Mouse (Mus musculus): ENCODE measurements around the gene Med8. TPM values are rescaled to one million over a fixed set of nuclear protein-coding genes. Genes with fewer than 3 reads are reported as not detected.

The Med8 gene
- polyA plus RNA-seq, 1 experiment = 76.1 TPM

DNA sequence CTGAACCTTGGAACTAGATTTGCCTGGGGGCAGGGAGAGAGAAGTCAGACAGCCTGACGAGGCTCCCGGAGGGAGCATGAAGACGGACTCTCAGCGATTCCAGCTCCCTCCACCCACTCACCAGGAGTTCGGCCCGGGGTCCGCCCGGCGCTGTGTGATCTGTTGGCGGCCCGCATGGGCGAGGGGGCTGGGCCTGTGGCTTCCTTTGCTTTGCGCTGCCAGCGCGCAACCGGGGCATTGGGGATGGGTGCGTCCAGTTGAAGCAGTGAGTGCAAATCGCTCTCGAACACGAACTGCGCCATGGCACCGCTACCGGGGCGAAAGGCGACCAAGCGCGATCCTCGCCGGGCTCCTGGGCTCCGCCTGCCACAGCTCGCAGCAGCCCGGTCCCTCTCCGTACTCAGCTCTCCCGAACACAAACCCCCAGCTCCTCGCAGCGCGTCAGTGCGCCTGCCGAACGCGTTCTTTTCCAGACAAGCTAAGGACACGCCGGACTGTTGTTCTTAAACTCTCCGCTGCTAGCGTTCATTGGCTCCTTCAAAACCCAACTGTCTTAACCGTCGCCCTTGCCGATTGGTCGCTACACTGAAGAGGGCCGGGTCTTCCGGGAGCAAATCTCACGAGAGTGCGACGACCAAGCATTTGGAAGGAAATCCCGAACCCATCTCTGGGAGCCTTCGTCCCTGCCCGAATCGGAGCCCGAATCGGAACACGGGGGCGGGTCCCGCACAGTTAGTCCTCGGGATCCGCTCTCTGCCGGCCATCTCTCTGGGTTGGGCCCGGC lies 27.9 kb downstream of the Med8 start, which contains the start of gene Cdc20:
TSS of gene Cdc20 (minus strand) at position 533 of the 784 bp plus-strand sequence.
- H3K4me1 ChIP-seq (ENCODE audit: control insufficient read depth, insufficient read depth, low read length) = peaks cover 3% of the 10 kb centered on the region
- TF ChIP-seq CTCF (IDR thresholded peaks at IDR 0.05; ENCODE audit: low read depth, low read length) (no peak), POLR2A (IDR thresholded peaks at IDR 0.05; ENCODE audit: insufficient read depth, low read length) (peak; percentile 91)

DNA sequence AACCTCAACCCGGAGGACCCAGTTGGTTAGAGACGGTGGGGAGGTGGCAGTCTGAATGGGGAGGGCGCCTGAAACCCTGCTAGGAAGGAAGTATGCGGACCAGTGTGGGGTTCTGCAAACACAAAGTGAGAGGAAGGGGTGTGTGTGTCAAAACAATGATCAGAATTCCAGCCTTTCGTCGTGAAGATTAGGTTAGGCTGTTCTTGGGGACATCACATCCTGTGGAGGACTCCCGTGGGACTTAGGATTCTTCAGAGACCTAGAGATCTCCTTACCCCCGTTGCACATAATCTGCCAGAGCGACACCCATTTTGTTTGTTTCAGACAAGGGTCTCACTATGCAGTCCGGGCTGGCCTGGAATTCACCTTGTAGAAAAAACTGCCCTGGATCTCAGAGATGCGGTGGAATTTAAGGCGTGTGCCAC lies 28.7 kb downstream of the Med8 start:
- TF ChIP-seq EP300 (IDR thresholded peaks at IDR 0.05; ENCODE audit: insufficient read depth, low read depth, low read length) (no peak), POLR2A (IDR thresholded peaks at IDR 0.05; ENCODE audit: insufficient read depth, low read length) (no peak), CTCF (IDR thresholded peaks at IDR 0.05; ENCODE audit: low read depth, low read length) (no peak)
- Histone ChIP-seq H3K4me1 (ENCODE audit: control insufficient read depth, insufficient read depth, low read length) (peaks cover 3% of the 10 kb centered on the region), H3K27ac (ENCODE audit: insufficient read depth, low read length) (peak overlapping the region; percentile 90), H3K9me3 (replicated peaks; ENCODE audit: control insufficient read depth, insufficient read depth, low read length, poor library complexity, severe bottlenecking) (no peaks in the 10 kb centered on the region), H3K9ac (ENCODE audit: low read depth, poor library complexity, severe bottlenecking) (peak overlapping the region; percentile 77), H3K27me3 (ENCODE audit: control insufficient read depth, insufficient read depth, low read length, poor library complexity, severe bottlenecking) (no peaks in the 10 kb centered on the region), H3K36me3 (ENCODE audit: control insufficient read depth, insufficient read depth, low read length, poor library complexity, severe bottlenecking) (peaks cover 27% of the 10 kb centered on the region), H3K4me3 (ENCODE audit: low read depth, low read length) (peak overlapping the region; percentile 79)

More for the DNA sequence above, 27.9 kb downstream of the Med8 start, which contains the start of gene Cdc20:
- Histone ChIP-seq H3K4me3 (ENCODE audit: low read depth, low read length) (peak within 1 kb of the TSS; percentile 79), H3K9ac (ENCODE audit: low read depth, poor library complexity, severe bottlenecking) (peak within 1 kb of the TSS; percentile 77), H3K27ac (ENCODE audit: insufficient read depth, low read length) (peak within 1 kb of the TSS; percentile 90), H3K9me3 (replicated peaks; ENCODE audit: control insufficient read depth, insufficient read depth, low read length, poor library complexity, severe bottlenecking) (no peaks in the 10 kb centered on the region), H3K36me3 (ENCODE audit: control insufficient read depth, insufficient read depth, low read length, poor library complexity, severe bottlenecking) (peaks cover 35% of the 10 kb centered on the region), H3K27me3 (ENCODE audit: control insufficient read depth, insufficient read depth, low read length, poor library complexity, severe bottlenecking) (no peaks in the 10 kb centered on the region)

DNA sequence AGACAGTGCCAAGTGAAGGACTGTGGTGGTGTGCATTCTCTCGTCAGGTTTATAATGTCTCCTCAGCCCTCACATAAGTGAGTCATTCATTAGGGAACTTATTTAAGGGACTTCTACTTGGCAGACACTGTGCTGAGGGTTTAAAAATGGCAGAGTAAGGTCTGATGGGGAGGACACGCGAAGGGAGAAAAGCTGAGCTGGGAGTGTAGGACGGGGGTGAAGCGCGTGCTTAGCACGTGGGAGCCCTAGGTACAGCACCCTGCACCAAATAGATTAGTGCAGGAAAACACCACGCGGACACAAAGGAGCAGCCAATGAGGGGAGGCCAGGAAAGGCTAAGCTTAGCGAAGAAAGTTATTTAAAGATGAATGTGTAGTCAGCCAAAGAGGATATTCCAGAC lies 36.0 kb downstream of the Med8 start:
- H3K9me3 ChIP-seq (replicated peaks; ENCODE audit: control insufficient read depth, insufficient read depth, low read length, poor library complexity, severe bottlenecking) = no peaks in the 10 kb centered on the region
- no peaks in the 10 kb centered on the region for H3K36me3 ChIP-seq (ENCODE audit: control insufficient read depth, insufficient read depth, low read length, poor library complexity, severe bottlenecking)
- no peak overlapping the region for H3K4me3 ChIP-seq (ENCODE audit: low read depth, low read length)
- no peak overlapping the region for H3K9ac ChIP-seq (ENCODE audit: low read depth, poor library complexity, severe bottlenecking)
- H3K27me3 ChIP-seq (ENCODE audit: control insufficient read depth, insufficient read depth, low read length, poor library complexity, severe bottlenecking) = no peaks in the 10 kb centered on the region
- TF ChIP-seq POLR2A (IDR thresholded peaks at IDR 0.05; ENCODE audit: insufficient read depth, low read length) = no peak
- TF ChIP-seq CTCF (IDR thresholded peaks at IDR 0.05; ENCODE audit: low read depth, low read length) = no peak
- TF ChIP-seq EP300 (IDR thresholded peaks at IDR 0.05; ENCODE audit: insufficient read depth, low read depth, low read length) = no peak
- H3K4me1 ChIP-seq (ENCODE audit: control insufficient read depth, insufficient read depth, low read length) = peaks cover 3% of the 10 kb centered on the region
- H3K27ac ChIP-seq (ENCODE audit: insufficient read depth, low read length) = no peak overlapping the region

DNA sequence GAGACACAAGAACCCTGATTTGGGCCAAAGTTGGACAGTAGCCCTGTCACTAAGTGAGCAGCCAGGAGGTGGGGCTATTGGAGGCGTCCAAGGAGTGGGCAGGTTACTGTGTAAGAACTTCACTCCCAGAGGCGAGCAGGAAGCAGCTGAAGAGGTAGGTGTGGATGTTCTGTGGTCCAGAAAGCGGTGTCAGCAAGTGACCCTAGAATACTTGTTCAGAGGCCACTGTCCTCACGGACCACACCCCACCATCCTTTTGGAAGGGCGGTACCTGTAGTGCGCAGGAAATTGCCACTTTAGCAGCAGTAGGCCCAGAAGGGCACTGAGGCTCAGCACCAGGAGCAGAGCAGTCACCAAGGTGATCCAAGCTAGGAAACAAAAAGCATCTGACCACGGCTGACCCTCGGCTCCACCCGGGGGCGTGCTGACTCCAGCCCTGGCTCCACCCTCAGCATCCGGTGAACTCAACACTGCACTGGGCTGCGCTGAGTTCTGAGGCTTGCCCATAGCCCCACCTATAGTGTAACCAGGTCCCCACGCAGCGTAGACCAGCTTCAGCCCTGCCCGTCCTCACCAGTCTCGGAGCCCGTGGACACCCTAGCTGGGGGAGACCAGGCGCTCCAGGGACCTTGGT lies 36.8 kb downstream of the Med8 start:
- TF ChIP-seq EP300 (IDR thresholded peaks at IDR 0.05; ENCODE audit: insufficient read depth, low read depth, low read length) (0 out of 2 replicates have a peak, but pooled peaks have one; percentile 44), POLR2A (IDR thresholded peaks at IDR 0.05; ENCODE audit: insufficient read depth, low read length) (no peak), CTCF (IDR thresholded peaks at IDR 0.05; ENCODE audit: low read depth, low read length) (peak; percentile 45)
- Histone ChIP-seq H3K27ac (ENCODE audit: insufficient read depth, low read length) (no peak overlapping the region), H3K4me3 (ENCODE audit: low read depth, low read length) (peak overlapping the region; percentile 45), H3K9me3 (replicated peaks; ENCODE audit: control insufficient read depth, insufficient read depth, low read length, poor library complexity, severe bottlenecking) (no peaks in the 10 kb centered on the region), H3K27me3 (ENCODE audit: control insufficient read depth, insufficient read depth, low read length, poor library complexity, severe bottlenecking) (no peaks in the 10 kb centered on the region), H3K36me3 (ENCODE audit: control insufficient read depth, insufficient read depth, low read length, poor library complexity, severe bottlenecking) (no peaks in the 10 kb centered on the region), H3K9ac (ENCODE audit: low read depth, poor library complexity, severe bottlenecking) (0 out of 2 replicates have a peak overlapping the region, but pooled peaks have one; percentile 20), H3K4me1 (ENCODE audit: control insufficient read depth, insufficient read depth, low read length) (peaks cover 3% of the 10 kb centered on the region)

DNA sequence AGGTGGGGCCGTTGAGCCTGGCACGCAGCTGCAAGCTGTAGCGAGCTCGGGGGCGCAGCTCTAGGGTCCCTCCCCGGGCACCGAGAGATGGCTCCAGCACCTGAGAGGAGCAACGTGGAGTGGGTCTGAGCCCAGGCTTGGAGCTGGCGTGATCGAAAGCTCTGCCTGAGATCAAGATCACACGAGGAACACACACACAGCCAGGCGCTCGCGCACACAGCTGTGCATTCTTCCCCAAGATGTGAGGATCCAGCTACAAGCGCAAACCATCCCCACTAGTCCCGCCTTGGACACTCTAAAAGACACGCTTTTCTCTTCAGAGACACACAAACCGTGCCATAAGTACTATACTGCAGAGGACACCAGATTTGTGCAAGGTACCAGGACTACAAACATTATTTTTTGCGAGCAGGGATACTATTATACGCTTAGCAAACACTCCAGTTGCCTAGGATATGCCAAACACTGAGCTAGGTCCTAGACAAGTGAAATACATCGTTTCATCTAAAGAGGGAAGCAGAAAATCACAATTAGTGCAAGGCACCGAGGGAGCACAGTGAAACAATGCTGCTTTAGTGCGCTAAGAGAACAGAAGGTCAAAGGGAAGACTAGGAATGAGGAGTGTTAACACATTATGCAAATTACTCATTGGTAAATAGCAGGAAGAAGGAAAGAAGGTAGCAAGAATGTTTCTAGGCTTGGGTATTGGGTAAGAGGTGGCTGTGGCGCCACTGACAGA lies 37.4 kb downstream of the Med8 start:
- H3K27ac ChIP-seq (ENCODE audit: insufficient read depth, low read length) = no peak overlapping the region
- peak overlapping the region; percentile 45 for H3K4me3 ChIP-seq (ENCODE audit: low read depth, low read length)
- H3K27me3 ChIP-seq (ENCODE audit: control insufficient read depth, insufficient read depth, low read length, poor library complexity, severe bottlenecking) = no peaks in the 10 kb centered on the region
- 0 out of 2 replicates have a peak overlapping the region, but pooled peaks have one; percentile 20 for H3K9ac ChIP-seq (ENCODE audit: low read depth, poor library complexity, severe bottlenecking)
- no peaks in the 10 kb centered on the region for H3K9me3 ChIP-seq (replicated peaks; ENCODE audit: control insufficient read depth, insufficient read depth, low read length, poor library complexity, severe bottlenecking)
- TF ChIP-seq EP300 (IDR thresholded peaks at IDR 0.05; ENCODE audit: insufficient read depth, low read depth, low read length) (no peak), CTCF (IDR thresholded peaks at IDR 0.05; ENCODE audit: low read depth, low read length) (no peak), POLR2A (IDR thresholded peaks at IDR 0.05; ENCODE audit: insufficient read depth, low read length) (no peak)
- H3K4me1 ChIP-seq (ENCODE audit: control insufficient read depth, insufficient read depth, low read length) = peaks cover 3% of the 10 kb centered on the region
- no peaks in the 10 kb centered on the region for H3K36me3 ChIP-seq (ENCODE audit: control insufficient read depth, insufficient read depth, low read length, poor library complexity, severe bottlenecking)
